Mouse (Mus musculus) megakaryocyte, adult 5-6 weeks (primary cell): ENCODE data around the gene Prkcg. TPM values are rescaled to one million over a fixed set of nuclear protein-coding genes. Genes with fewer than 3 reads are reported as not detected.
A peak's percentile ranks its signal among the peaks of the same experiment; 100 is the strongest.

ENCODE experiments used
- ATAC-seq: 2 replicates; pipeline ENCODE4 v1.8.0; 2016; ENCODE audit warnings: mild to moderate bottlenecking, inconsistent platforms; ENCODE audit not compliant: poor library complexity, severe bottlenecking
- total RNA-seq, 2 experiments: library from RNA; stranded (forward) in 1 of 2; stranded (reverse) in 1 of 2; fragments of 153-499, 151-499 nt in 1 of 2; fragments of 221-1000, 200-1000 nt in 1 of 2; gene quantifications; 2 replicates each; pipeline versions ENCODE4 v1.2.3 to v1.2.4; 2015 to 2017

The Prkcg gene
- total RNA-seq, 2 experiments from 2014 or later, result 0.92 to 1.6 TPM

GRCm38 (mm10) chr7:3314121-3314520 lies 25.1 kb downstream of the Prkcg start:
- no peak for ATAC-seq

- ATAC-seq, result no peak
Observed at GRCm38 (mm10) chr7:3317704-3318103, 28.7 kb downstream of the Prkcg start.

GRCm38 (mm10) chr7:3320856-3321255 lies 31.9 kb downstream of the Prkcg start:
- ATAC-seq, result no peak

- no peak for ATAC-seq
Observed at GRCm38 (mm10) chr7:3323826-3324225, 34.8 kb downstream of the Prkcg start.

GRCm38 (mm10) chr7:3327961-3328360 lies 39.0 kb downstream of the Prkcg start:
- no peak for ATAC-seq

- ATAC-seq, result peak; percentile 95
Observed at GRCm38 (mm10) chr7:3329776-3330546, 41.0 kb downstream of the Prkcg start.

GRCm38 (mm10) chr7:3331171-3331570 lies 42.2 kb downstream of the Prkcg start:
- no peak for ATAC-seq

- no peak for ATAC-seq
Observed at GRCm38 (mm10) chr7:3331581-3332223, 42.7 kb downstream of the Prkcg start.

GRCm38 (mm10) chr7:3332224-3332615 lies 43.2 kb downstream of the Prkcg start:
- no peak for ATAC-seq

GRCm38 (mm10) chr7:3332619-3333521 lies 43.9 kb downstream of the Prkcg start, which contains the start of gene Cacng7:
TSS of gene Cacng7 (plus strand) at chr7:3332955.
- no peak for ATAC-seq

- no peak for ATAC-seq
Observed at GRCm38 (mm10) chr7:3333542-3333941, 44.6 kb downstream of the Prkcg start.

- ATAC-seq, result no peak
Observed at GRCm38 (mm10) chr7:3336412-3336811, 47.4 kb downstream of the Prkcg start.

GRCm38 (mm10) chr7:3338286-3338935 lies 49.4 kb downstream of the Prkcg start:
- ATAC-seq, result no peak

- no peak for ATAC-seq
Observed at GRCm38 (mm10) chr7:3339010-3339409, 50.0 kb downstream of the Prkcg start.

- ATAC-seq, result no peak
Observed at GRCm38 (mm10) chr7:3343861-3344260, 54.9 kb downstream of the Prkcg start.

- no peak for ATAC-seq
Observed at GRCm38 (mm10) chr7:3345301-3345700, 56.3 kb downstream of the Prkcg start.

GRCm38 (mm10) chr7:3347366-3348287 lies 58.6 kb downstream of the Prkcg start:
- ATAC-seq, result no peak

GRCm38 (mm10) chr7:3348326-3348725 lies 59.3 kb downstream of the Prkcg start:
- ATAC-seq, result no peak

GRCm38 (mm10) chr7:3349775-3350174 lies 60.8 kb downstream of the Prkcg start:
- ATAC-seq, result no peak

GRCm38 (mm10) chr7:3351536-3351935 lies 62.6 kb downstream of the Prkcg start:
- ATAC-seq, result no peak
